Mouse (Mus musculus): ENCODE results near the gene Top1. TPM values are rescaled to one million over a fixed set of nuclear protein-coding genes. Genes with fewer than 3 reads are reported as not detected.

Top1 gene
- polyA plus RNA-seq (2015; fragmentation: Nextera tagmentation; extraction: Ambion mirVana) = 55.3 and 56.7 TPM in 2 replicates

GRCm38 (mm10) chr2:160645614-160646137 lies at the start of gene Top1:
Top1 (plus strand) TSS chr2:160645888.
- Histone ChIP-seq H3K4me1 (replicated peaks) (peaks cover 26% of the 10 kb centered on the region), H3K36me3 (replicated peaks) (peaks cover 5% of the 10 kb centered on the region), H3K27me3 (no peaks in the 10 kb centered on the region), H3K9me3 (replicated peaks) (no peaks in the 10 kb centered on the region), H3K27ac (replicated peaks) (peak within 1 kb of the TSS; percentile 97), H3K4me3 (replicated peaks) (peak within 1 kb of the TSS; percentile 100), H3K9ac (peak within 1 kb of the TSS; percentile 100), H3K4me2 (peak within 1 kb of the TSS; percentile 67)
- under 1% methylated on average over 50 of the region's 50 CpGs for WGBS (ENCODE audit: insufficient replicate concordance)
- ATAC-seq (ENCODE audit: insufficient read depth) = peak; percentile 95

- Histone ChIP-seq H3K4me2 (no peak overlapping the region), H3K9me3 (replicated peaks) (no peaks in the 10 kb centered on the region), H3K9ac (no peak overlapping the region), H3K4me1 (replicated peaks) (peaks cover 26% of the 10 kb centered on the region), H3K36me3 (replicated peaks) (no peaks in the 10 kb centered on the region), H3K27ac (replicated peaks) (no peak overlapping the region), H3K27me3 (peaks cover 20% of the 10 kb centered on the region; the same call in 1 of the 2 replicates), H3K4me3 (replicated peaks) (no peak overlapping the region)
- WGBS (ENCODE audit: insufficient replicate concordance) = 34% methylated on average over 12 of the region's 12 CpGs
- ATAC-seq (ENCODE audit: insufficient read depth) = no peak
Measured at GRCm38 (mm10) chr2:160597582-160598281, 48.0 kb upstream of the Top1 start.

- no peak for ATAC-seq (ENCODE audit: insufficient read depth)
- peak overlapping the region; percentile 37; the same call in 1 of the 2 replicates for H3K9ac ChIP-seq
- H3K4me1 ChIP-seq (replicated peaks) = peaks cover 54% of the 10 kb centered on the region
- peak overlapping the region; percentile 99 for H3K27ac ChIP-seq (replicated peaks)
- H3K27me3 ChIP-seq = peaks cover 8% of the 10 kb centered on the region
- H3K36me3 ChIP-seq (replicated peaks) = no peaks in the 10 kb centered on the region
- 18% methylated on average over 1 of the region's 1 CpGs for WGBS (ENCODE audit: insufficient replicate concordance)
- no peak overlapping the region for H3K4me2 ChIP-seq
- no peak overlapping the region for H3K4me3 ChIP-seq (replicated peaks)
- H3K9me3 ChIP-seq (replicated peaks) = no peaks in the 10 kb centered on the region
Measured at GRCm38 (mm10) chr2:160601805-160602204, 43.9 kb upstream of the Top1 start.

- Histone ChIP-seq H3K9me3 (replicated peaks) (no peaks in the 10 kb centered on the region), H3K27me3 (no peaks in the 10 kb centered on the region; the same call in 1 of the 2 replicates), H3K9ac (peak overlapping the region; percentile 57), H3K36me3 (replicated peaks) (no peaks in the 10 kb centered on the region), H3K4me2 (peak overlapping the region; percentile 67), H3K4me1 (replicated peaks) (peaks cover 51% of the 10 kb centered on the region), H3K27ac (replicated peaks) (peak overlapping the region; percentile 99), H3K4me3 (replicated peaks) (peak overlapping the region; percentile 36)
- ATAC-seq (ENCODE audit: insufficient read depth) = peak; percentile 98
- 28% methylated on average over 10 of the region's 10 CpGs for WGBS (ENCODE audit: insufficient replicate concordance)
Measured at GRCm38 (mm10) chr2:160603154-160603933, 42.3 kb upstream of the Top1 start.

- no peak overlapping the region for H3K4me3 ChIP-seq (replicated peaks)
- 52% methylated on average over 2 of the region's 2 CpGs for WGBS (ENCODE audit: insufficient replicate concordance)
- H3K9me3 ChIP-seq (replicated peaks) = no peaks in the 10 kb centered on the region
- H3K27me3 ChIP-seq = peaks cover 5% of the 10 kb centered on the region; the same call in 1 of the 2 replicates
- peaks cover 12% of the 10 kb centered on the region for H3K4me1 ChIP-seq (replicated peaks)
- H3K27ac ChIP-seq (replicated peaks) = no peak overlapping the region
- no peak overlapping the region for H3K9ac ChIP-seq
- H3K4me2 ChIP-seq = no peak overlapping the region
- no peaks in the 10 kb centered on the region for H3K36me3 ChIP-seq (replicated peaks)
- no peak for ATAC-seq (ENCODE audit: insufficient read depth)
Measured at GRCm38 (mm10) chr2:160610012-160610411, 35.7 kb upstream of the Top1 start.

- H3K4me2 ChIP-seq = no peak overlapping the region
- H3K36me3 ChIP-seq (replicated peaks) = no peaks in the 10 kb centered on the region
- peaks cover 15% of the 10 kb centered on the region for H3K4me1 ChIP-seq (replicated peaks)
- peaks cover 5% of the 10 kb centered on the region; the same call in 1 of the 2 replicates for H3K27me3 ChIP-seq
- ATAC-seq (ENCODE audit: insufficient read depth) = no peak
- 65% methylated on average over 5 of the region's 5 CpGs for WGBS (ENCODE audit: insufficient replicate concordance)
- no peaks in the 10 kb centered on the region for H3K9me3 ChIP-seq (replicated peaks)
- no peak overlapping the region for H3K27ac ChIP-seq (replicated peaks)
- no peak overlapping the region for H3K4me3 ChIP-seq (replicated peaks)
- H3K9ac ChIP-seq = no peak overlapping the region
Measured at GRCm38 (mm10) chr2:160613186-160613919, 32.3 kb upstream of the Top1 start.

- Histone ChIP-seq H3K27me3 (peaks cover 18% of the 10 kb centered on the region), H3K36me3 (replicated peaks) (no peaks in the 10 kb centered on the region), H3K9ac (no peak overlapping the region), H3K4me1 (replicated peaks) (peaks cover 54% of the 10 kb centered on the region), H3K4me2 (peak overlapping the region; percentile 60), H3K9me3 (replicated peaks) (no peaks in the 10 kb centered on the region), H3K27ac (replicated peaks) (peak overlapping the region; percentile 89; the same call in 1 of the 2 replicates), H3K4me3 (replicated peaks) (no peak overlapping the region)
- ATAC-seq (ENCODE audit: insufficient read depth) = no peak
- 80% methylated on average over 6 of the region's 6 CpGs for WGBS (ENCODE audit: insufficient replicate concordance)
Measured at GRCm38 (mm10) chr2:160617741-160618140, 27.9 kb upstream of the Top1 start.

- peaks cover 18% of the 10 kb centered on the region; the same call in 1 of the 2 replicates for H3K27me3 ChIP-seq
- peak; percentile 7; the same call in 1 of the 2 replicates for ATAC-seq (ENCODE audit: insufficient read depth)
- H3K27ac ChIP-seq (replicated peaks) = peak overlapping the region; percentile 89
- H3K4me2 ChIP-seq = peak overlapping the region; percentile 60
- WGBS (ENCODE audit: insufficient replicate concordance) = 64% methylated on average over 6 of the region's 6 CpGs
- no peaks in the 10 kb centered on the region for H3K9me3 ChIP-seq (replicated peaks)
- peak overlapping the region; percentile 32 for H3K4me3 ChIP-seq (replicated peaks)
- no peaks in the 10 kb centered on the region for H3K36me3 ChIP-seq (replicated peaks)
- peaks cover 51% of the 10 kb centered on the region for H3K4me1 ChIP-seq (replicated peaks)
- peak overlapping the region; percentile 45 for H3K9ac ChIP-seq
Measured at GRCm38 (mm10) chr2:160618619-160619220, 27.0 kb upstream of the Top1 start.

- Histone ChIP-seq H3K4me2 (peak overlapping the region; percentile 60), H3K27ac (replicated peaks) (peak overlapping the region; percentile 89)
Measured at GRCm38 (mm10) chr2:160619300-160619699, 26.4 kb upstream of the Top1 start.

GRCm38 (mm10) chr2:160619831-160620230 lies 25.9 kb upstream of the Top1 start:
- WGBS (ENCODE audit: insufficient replicate concordance) = 37% methylated on average over 9 of the region's 9 CpGs
- peak; percentile 53 for ATAC-seq (ENCODE audit: insufficient read depth)
- Histone ChIP-seq H3K4me3 (replicated peaks) (peak overlapping the region; percentile 32), H3K4me1 (replicated peaks) (peaks cover 51% of the 10 kb centered on the region), H3K9ac (peak overlapping the region; percentile 30), H3K27ac (replicated peaks) (peak overlapping the region; percentile 89), H3K36me3 (replicated peaks) (no peaks in the 10 kb centered on the region), H3K4me2 (peak overlapping the region; percentile 60), H3K27me3 (peaks cover 26% of the 10 kb centered on the region), H3K9me3 (replicated peaks) (no peaks in the 10 kb centered on the region)

More at GRCm38 (mm10) chr2:160619300-160619699, 26.4 kb upstream of the Top1 start:
- peaks cover 22% of the 10 kb centered on the region for H3K27me3 ChIP-seq
- peak overlapping the region; percentile 32 for H3K4me3 ChIP-seq (replicated peaks)
- 27% methylated on average over 5 of the region's 5 CpGs for WGBS (ENCODE audit: insufficient replicate concordance)
- H3K9me3 ChIP-seq (replicated peaks) = no peaks in the 10 kb centered on the region
- peaks cover 51% of the 10 kb centered on the region for H3K4me1 ChIP-seq (replicated peaks)
- peak; percentile 98 for ATAC-seq (ENCODE audit: insufficient read depth)
- H3K36me3 ChIP-seq (replicated peaks) = no peaks in the 10 kb centered on the region
- H3K9ac ChIP-seq = peak overlapping the region; percentile 45; the same call in 1 of the 2 replicates
